Mouse (Mus musculus) embryo, embryonic 10.5 days (tissue): ENCODE measurements around the gene Plpp3.

Experiments used
- DNase-seq: peaks from one replicate; pipeline ENCODE4 v3.0.0-alpha.2; 2015; ENCODE audit warnings: low spot score

The Plpp3 gene

GRCm38 (mm10) chr4:105220849-105221248 lies 63.7 kb downstream of the Plpp3 start:
- no peak for DNase-seq

GRCm38 (mm10) chr4:105221256-105221840 lies 64.2 kb downstream of the Plpp3 start:
- DNase-seq: no peak

GRCm38 (mm10) chr4:105223101-105223924 lies 66.2 kb downstream of the Plpp3 start:
- DNase-seq: no peak

- no peak for DNase-seq
Measured at GRCm38 (mm10) chr4:105223925-105224300, 66.8 kb downstream of the Plpp3 start.

- DNase-seq: no peak
Measured at GRCm38 (mm10) chr4:105225512-105225911, 68.4 kb downstream of the Plpp3 start.

- no peak for DNase-seq
Measured at GRCm38 (mm10) chr4:105226351-105226750, 69.2 kb downstream of the Plpp3 start.

- DNase-seq: no peak
Measured at GRCm38 (mm10) chr4:105230127-105230526, 73.0 kb downstream of the Plpp3 start.

GRCm38 (mm10) chr4:105240233-105240632 lies 83.1 kb downstream of the Plpp3 start:
- peak; percentile 18 for DNase-seq

- peak; percentile 19 for DNase-seq
Measured at GRCm38 (mm10) chr4:105244931-105245330, 87.8 kb downstream of the Plpp3 start.

GRCm38 (mm10) chr4:105245479-105245944 lies 88.4 kb downstream of the Plpp3 start:
- DNase-seq: peak; percentile 79

GRCm38 (mm10) chr4:105246331-105246730 lies 89.2 kb downstream of the Plpp3 start:
- DNase-seq: no peak

- no peak for DNase-seq
Measured at GRCm38 (mm10) chr4:105248161-105248560, 91.0 kb downstream of the Plpp3 start.

- no peak for DNase-seq
Measured at GRCm38 (mm10) chr4:105249283-105249682, 92.1 kb downstream of the Plpp3 start.

- no peak for DNase-seq
Measured at GRCm38 (mm10) chr4:105250946-105251345, 93.8 kb downstream of the Plpp3 start.

- DNase-seq: no peak
Measured at GRCm38 (mm10) chr4:105252044-105252443, 94.9 kb downstream of the Plpp3 start.

- DNase-seq: peak; percentile 41
Measured at GRCm38 (mm10) chr4:105252571-105253200, 95.5 kb downstream of the Plpp3 start.

- DNase-seq: no peak
Measured at GRCm38 (mm10) chr4:105253453-105254341, 96.5 kb downstream of the Plpp3 start.

GRCm38 (mm10) chr4:105254365-105254764 lies 97.2 kb downstream of the Plpp3 start:
- DNase-seq: no peak

- no peak for DNase-seq
Measured at GRCm38 (mm10) chr4:105255185-105255584, 98.0 kb downstream of the Plpp3 start.

- no peak for DNase-seq
Measured at GRCm38 (mm10) chr4:105257667-105258560, 100.8 kb downstream of the Plpp3 start.

- DNase-seq: peak; percentile 74
Measured at GRCm38 (mm10) chr4:105260385-105260784, 103.2 kb downstream of the Plpp3 start.
